Mouse (Mus musculus) midbrain, embryonic 10.5 days (tissue): ENCODE measurements around the gene Mark3. TPM values are rescaled to one million over a fixed set of nuclear protein-coding genes. Genes with fewer than 3 reads are reported as not detected.

Source experiments
- DNase-seq: peaks from one replicate; pipeline ENCODE4 v3.0.0-alpha.2; 2017; ENCODE audit warnings: low spot score
- H3K27ac ChIP-seq: fragments of 300-500 bp; sonication (generic); replicated peaks from 2 replicates; pipeline ENCODE4 v1.5.1; 2016; ENCODE audit warnings: mild to moderate bottlenecking
- H3K27me3 ChIP-seq: fragments of 300-500 bp; sonication (generic); 2 replicates; pipeline ENCODE4 v1.6.1; 2016; ENCODE audit warnings: low read depth, mild to moderate bottlenecking; ENCODE audit not compliant: poor library complexity, severe bottlenecking
- H3K36me3 ChIP-seq: fragments of 300-500 bp; sonication (generic); 2 replicates; pipeline ENCODE4 v1.6.1; 2016; ENCODE audit warnings: mild to moderate bottlenecking, moderate library complexity
- H3K4me1 ChIP-seq: fragments of 300-500 bp; sonication (generic); 2 replicates; pipeline ENCODE4 v1.6.1; 2016
- H3K4me3 ChIP-seq: fragments of 300-500 bp; sonication (generic); 2 replicates; pipeline ENCODE4 v1.5.1; 2016; ENCODE audit warnings: mild to moderate bottlenecking, moderate library complexity
- H3K9me3 ChIP-seq: fragments of 300-500 bp; sonication (generic); replicated peaks from 2 replicates; pipeline ENCODE4 v1.6.1; 2016; ENCODE audit warnings: mild to moderate bottlenecking
- WGBS: fragments of 180-500 bp; shearing (Covaris S2); methylation state at CpG from one replicate; pipeline ENCODE4 v1.1.7; 2016; 5-methylcytosine and 5-hydroxymethylcytosine counted together
- polyA plus RNA-seq: library from polyadenylated mRNA; unstranded; fragments of >200 nt; fragmentation: Nextera tagmentation; extraction: Ambion mirVana; gene quantifications from 2 replicates; pipeline ENCODE4 v1.2.1, GENCODE M21; 2016

Gene Mark3
- polyA plus RNA-seq, 1 experiment from 2014 or later, result 44.2 TPM

DNA sequence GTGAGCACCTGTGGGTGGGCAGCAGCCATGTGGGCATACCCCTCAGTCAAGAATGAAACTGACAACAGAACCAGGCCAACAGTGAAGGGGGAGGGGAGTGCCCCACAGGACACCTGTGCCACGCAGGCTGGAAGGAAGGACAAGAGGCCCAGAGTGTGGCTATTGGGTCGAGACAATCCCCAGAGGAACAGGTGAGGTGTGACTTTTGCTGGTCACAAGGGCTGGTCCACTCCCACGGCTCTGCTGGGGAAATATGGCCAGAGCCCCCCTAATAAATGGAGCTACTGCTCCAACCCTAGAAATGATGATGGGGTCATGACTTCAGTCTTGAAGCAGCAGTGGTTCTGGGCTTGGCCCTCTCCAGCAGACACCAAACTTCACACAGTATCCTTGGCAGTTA, 129.0 kb downstream of the Mark3 start:
- DNase-seq, result no peak
- Histone ChIP-seq H3K36me3 (peaks cover 21% of the 10 kb centered on the region), H3K27ac (no peak overlapping the region), H3K4me1 (peaks cover 29% of the 10 kb centered on the region), H3K4me3 (no peak overlapping the region), H3K27me3 (no peaks in the 10 kb centered on the region), H3K9me3 (no peaks in the 10 kb centered on the region)
- 87% methylated on average over 3 of the region's 3 CpGs for WGBS

DNA sequence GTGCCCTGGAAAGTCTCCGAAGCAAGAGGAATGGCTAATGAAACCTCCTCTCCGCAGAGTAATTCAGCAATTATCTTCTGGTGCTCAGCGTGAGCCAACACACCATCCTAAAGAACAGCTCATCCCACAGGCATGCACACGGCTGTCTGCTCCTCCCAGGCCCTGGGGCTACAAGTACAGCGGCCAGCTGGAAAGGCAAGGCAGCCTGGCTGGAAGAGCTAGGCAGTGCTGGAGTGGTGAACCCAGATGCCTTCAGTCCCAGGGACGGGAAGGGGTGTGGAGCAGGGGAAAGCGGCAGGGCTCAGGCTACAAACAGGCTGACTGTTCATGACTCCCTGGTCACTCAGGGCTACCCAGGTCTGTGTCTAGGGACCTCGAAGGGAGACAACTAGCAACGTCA, 130.3 kb downstream of the Mark3 start:
- H3K27me3 ChIP-seq, result no peaks in the 10 kb centered on the region
- no peak overlapping the region for H3K4me3 ChIP-seq
- no peak for DNase-seq
- H3K9me3 ChIP-seq, result no peaks in the 10 kb centered on the region
- peaks cover 34% of the 10 kb centered on the region for H3K36me3 ChIP-seq
- 71% methylated on average over 9 of the region's 9 CpGs for WGBS
- H3K27ac ChIP-seq, result peak overlapping the region; percentile 59
- peaks cover 27% of the 10 kb centered on the region for H3K4me1 ChIP-seq

GRCm38 (mm10) chr12:111705186-111705973, 131.1 kb downstream of the Mark3 start:
- H3K27me3 ChIP-seq, result no peaks in the 10 kb centered on the region
- no peak overlapping the region for H3K4me3 ChIP-seq
- H3K36me3 ChIP-seq, result peaks cover 42% of the 10 kb centered on the region
- DNase-seq, result no peak
- no peak overlapping the region; the same call in 1 of the 2 replicates for H3K27ac ChIP-seq
- WGBS, result 80% methylated on average over 15 of the region's 15 CpGs
- peaks cover 20% of the 10 kb centered on the region for H3K4me1 ChIP-seq
- H3K9me3 ChIP-seq, result no peaks in the 10 kb centered on the region

Other genes with a start within 250 kb of the Mark3 start
- gene Cdc42bpb, start 196.8 kb upstream of the Mark3 start, polyA plus RNA-seq, result 31.4 and 32.0 TPM in 2 replicates
- not detected in 2 replicates for gene Lbhd2, start 167.7 kb upstream of the Mark3 start, polyA plus RNA-seq
- 3.7 and 4.3 TPM in 2 replicates for gene Exoc3l4, start 157.5 kb upstream of the Mark3 start, polyA plus RNA-seq
- 1.6 and 2.4 TPM in 2 replicates for gene Tnfaip2, start 132.1 kb upstream of the Mark3 start, polyA plus RNA-seq
- 7.8 and 10.4 TPM in 2 replicates for gene Gm266, start 88.7 kb upstream of the Mark3 start, polyA plus RNA-seq
- 713 and 786 TPM in 2 replicates for gene Eif5, start 36.5 kb upstream of the Mark3 start, polyA plus RNA-seq
- gene Ckb, start 97.8 kb downstream of the Mark3 start, polyA plus RNA-seq, result 2,837 and 3,349 TPM in 2 replicates
- gene Trmt61a, start 103.6 kb downstream of the Mark3 start, polyA plus RNA-seq, result 18.4 and 18.7 TPM in 2 replicates
- gene Bag5, start 138.7 kb downstream of the Mark3 start, polyA plus RNA-seq, result 57.2 and 62.0 TPM in 2 replicates
- gene Apopt1, start 138.7 kb downstream of the Mark3 start, polyA plus RNA-seq, result 59.8 and 59.9 TPM in 2 replicates
- 189 and 265 TPM in 2 replicates for gene Klc1, start 184.3 kb downstream of the Mark3 start, polyA plus RNA-seq
- gene Xrcc3, start 239.3 kb downstream of the Mark3 start, polyA plus RNA-seq, result 16.7 and 18.2 TPM in 2 replicates
- 75.3 and 79.2 TPM in 2 replicates for gene Zfyve21, start 239.6 kb downstream of the Mark3 start, polyA plus RNA-seq